Mouse (Mus musculus) midbrain, embryonic 14.5 days (tissue): ENCODE measurements around the gene Csf2rb2. TPM values are rescaled to one million over a fixed set of nuclear protein-coding genes. Genes with fewer than 3 reads are reported as not detected.
A peak's percentile ranks its signal among the peaks of the same experiment; 100 is the strongest.
"Not testable (repeated sequence)": the region's sequence is repeated elsewhere in the genome, so short reads cannot be mapped to it uniquely, and the experiment has no call there.

Experiments used
- ATAC-seq: fragments of 200-750 bp; cut with Nextera tagmentation; 2 replicates; pipeline ENCODE4 v1.8.0; 2017; ENCODE audit warnings: moderate number of reproducible peaks, moderate library complexity; ENCODE audit not compliant: low FRiP score, low TSS enrichment
- DNase-seq: peaks from one replicate; pipeline ENCODE4 v3.0.0-alpha.2; 2015
- H3K27ac ChIP-seq: fragments of 300-500 bp; sonication (generic); replicated peaks from 2 replicates; pipeline ENCODE4 v1.5.1; 2014; ENCODE audit warnings: mild to moderate bottlenecking, low read depth, low read length, moderate library complexity
- H3K27me3 ChIP-seq: fragments of 300-500 bp; sonication (generic); 2 replicates; pipeline ENCODE4 v1.6.1; 2014; ENCODE audit warnings: low read length, control low read depth, mixed read lengths; ENCODE audit not compliant: control insufficient read depth, insufficient read depth
- H3K36me3 ChIP-seq: fragments of 300-500 bp; sonication (generic); 2 replicates; pipeline ENCODE4 v1.6.1; 2014; ENCODE audit warnings: low read length, control low read depth; ENCODE audit not compliant: control insufficient read depth, insufficient read depth
- H3K4me1 ChIP-seq: fragments of 300-500 bp; sonication (generic); 2 replicates; pipeline ENCODE4 v1.6.1; 2014; ENCODE audit warnings: mild to moderate bottlenecking, antibody characterized with exemption, low read length, control low read depth; ENCODE audit not compliant: control insufficient read depth, insufficient read depth
- H3K4me2 ChIP-seq: fragments of 300-500 bp; sonication (generic); 2 replicates; pipeline ENCODE4 v1.6.1; 2014; ENCODE audit warnings: mild to moderate bottlenecking, low read length, moderate library complexity
- H3K4me3 ChIP-seq: fragments of 300-500 bp; sonication (generic); replicated peaks from 2 replicates; pipeline ENCODE4 v1.5.1; 2014; ENCODE audit warnings: low read depth, low read length
- H3K9ac ChIP-seq: fragments of 300-500 bp; sonication (generic); replicated peaks from 2 replicates; pipeline ENCODE4 v1.6.1; 2014; ENCODE audit warnings: mild to moderate bottlenecking, low read length, moderate library complexity
- H3K9me3 ChIP-seq: fragments of 300-500 bp; sonication (generic); 2 replicates; pipeline ENCODE4 v1.6.1; 2016; ENCODE audit warnings: low read length, control low read depth, mixed read lengths; ENCODE audit not compliant: control insufficient read depth
- WGBS: fragments of 180-500 bp; shearing (Covaris S2); extraction: QIAGEN DNeasy Blood & Tissue Kit; methylation state at CpG from one replicate; pipeline ENCODE4 v1.1.7; 2014; 5-methylcytosine and 5-hydroxymethylcytosine counted together
- polyA plus RNA-seq: library from polyadenylated mRNA; unstranded; fragments of >200 nt; fragmentation: Nextera tagmentation; extraction: Ambion mirVana; gene quantifications from 2 replicates; pipeline ENCODE4 v1.2.1, GENCODE M21; 2014

Csf2rb2 gene
- 0.47 TPM in 1 of 2 replicates, not detected in the other for polyA plus RNA-seq

GRCm38 (mm10) chr15:78305341-78305933 lies at the start of gene Csf2rb2:
Csf2rb2 (minus strand) TSS chr15:78305721.
- 87% methylated on average over 10 of the region's 10 CpGs for WGBS

DNA sequence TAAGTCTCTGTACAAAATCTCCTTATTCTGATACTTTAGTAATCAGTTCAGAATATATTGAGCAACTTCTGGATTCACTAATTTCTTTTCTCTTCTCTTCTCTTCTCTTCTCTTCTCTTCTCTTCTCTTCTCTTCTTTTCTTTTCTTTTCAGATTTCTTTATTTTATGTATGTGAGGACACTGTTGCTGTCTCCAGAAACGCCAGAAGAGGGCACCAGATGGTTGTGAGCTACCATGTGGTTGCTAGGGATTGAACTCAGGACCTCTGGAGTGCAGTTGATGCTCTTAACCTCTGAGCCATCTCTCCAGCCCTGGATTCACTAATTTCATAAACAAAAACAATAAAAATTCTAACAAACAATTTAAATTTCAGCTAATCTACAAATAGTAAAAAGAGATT lies 49.4 kb upstream of the Csf2rb2 start:
- Histone ChIP-seq H3K9ac (no peak overlapping the region), H3K4me3 (no peak overlapping the region), H3K9me3 (no peaks in the 10 kb centered on the region), H3K27me3 (no peaks in the 10 kb centered on the region), H3K36me3 (no peaks in the 10 kb centered on the region), H3K4me2 (no peak overlapping the region), H3K4me1 (no peaks in the 10 kb centered on the region), H3K27ac (no peak overlapping the region)
- 2% methylated on average over 1 of the region's 1 CpGs for WGBS
- DNase-seq (peak; percentile 64), ATAC-seq (no peak)

More at GRCm38 (mm10) chr15:78305341-78305933, at the start of gene Csf2rb2:
- no peak within 1 kb of the TSS for H3K4me3 ChIP-seq
- no peaks in the 10 kb centered on the region for H3K9me3 ChIP-seq
- no peak within 1 kb of the TSS for H3K4me2 ChIP-seq
- ATAC-seq (no peak), DNase-seq (no peak)
- H3K9ac ChIP-seq = no peak within 1 kb of the TSS
- no peaks in the 10 kb centered on the region for H3K27me3 ChIP-seq
- H3K36me3 ChIP-seq = no peaks in the 10 kb centered on the region
- H3K27ac ChIP-seq = no peak within 1 kb of the TSS
- H3K4me1 ChIP-seq = no peaks in the 10 kb centered on the region

DNA sequence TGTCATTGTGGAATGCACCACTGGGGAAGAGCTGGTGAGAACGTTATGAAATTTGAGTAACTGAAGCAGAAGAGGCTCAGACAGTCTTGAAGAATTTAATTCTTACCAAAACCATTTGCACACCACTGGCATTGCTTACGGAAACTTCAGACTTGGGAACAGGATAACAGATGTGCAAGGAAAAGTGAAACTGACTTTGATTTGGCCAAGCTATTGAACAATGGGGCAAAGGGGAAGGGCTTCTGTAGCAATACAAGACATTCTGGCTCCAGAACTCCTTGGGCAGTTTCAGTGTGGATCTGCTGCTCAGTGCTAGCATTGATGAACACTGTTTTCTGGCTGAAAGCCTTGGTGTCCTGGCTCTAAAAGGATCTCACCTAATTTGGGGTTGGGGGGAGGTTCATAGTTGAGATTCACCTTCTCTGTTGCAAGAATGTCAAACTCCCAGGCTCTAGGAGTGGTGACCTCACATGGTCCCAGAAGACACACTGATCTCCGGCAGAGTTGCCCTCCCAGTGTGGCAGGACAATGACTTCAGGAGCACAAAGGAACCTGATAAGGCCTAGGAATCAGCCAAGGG lies 46.2 kb upstream of the Csf2rb2 start:
- no peak overlapping the region for H3K4me3 ChIP-seq
- ATAC-seq = no peak
- no peaks in the 10 kb centered on the region for H3K27me3 ChIP-seq
- no peaks in the 10 kb centered on the region for H3K4me1 ChIP-seq
- WGBS = 58% methylated on average over 3 of the region's 3 CpGs
- H3K36me3 ChIP-seq = no peaks in the 10 kb centered on the region
- no peaks in the 10 kb centered on the region for H3K9me3 ChIP-seq
- no peak overlapping the region for H3K4me2 ChIP-seq
- no peak for DNase-seq
- no peak overlapping the region for H3K27ac ChIP-seq
- H3K9ac ChIP-seq = no peak overlapping the region

GRCm38 (mm10) chr15:78344567-78344966 lies 39.0 kb upstream of the Csf2rb2 start:
- Histone ChIP-seq H3K27me3 (no peaks in the 10 kb centered on the region), H3K4me3 (no peak overlapping the region), H3K9me3 (no peaks in the 10 kb centered on the region), H3K9ac (no peak overlapping the region), H3K4me2 (no peak overlapping the region), H3K4me1 (no peaks in the 10 kb centered on the region), H3K36me3 (no peaks in the 10 kb centered on the region), H3K27ac (no peak overlapping the region)
- no peak for ATAC-seq
- DNase-seq = no peak
- 95% methylated on average over 3 of the region's 3 CpGs for WGBS

- Histone ChIP-seq H3K9ac (no peak overlapping the region), H3K36me3 (no peaks in the 10 kb centered on the region), H3K4me2 (no peak overlapping the region), H3K4me3 (no peak overlapping the region), H3K27ac (no peak overlapping the region), H3K4me1 (no peaks in the 10 kb centered on the region), H3K9me3 (no peaks in the 10 kb centered on the region), H3K27me3 (no peaks in the 10 kb centered on the region)
- no peak for DNase-seq
- WGBS = 17% methylated on average over 1 of the region's 1 CpGs
- no peak for ATAC-seq
Measured at GRCm38 (mm10) chr15:78343683-78344082, 38.2 kb upstream of the Csf2rb2 start.

DNA sequence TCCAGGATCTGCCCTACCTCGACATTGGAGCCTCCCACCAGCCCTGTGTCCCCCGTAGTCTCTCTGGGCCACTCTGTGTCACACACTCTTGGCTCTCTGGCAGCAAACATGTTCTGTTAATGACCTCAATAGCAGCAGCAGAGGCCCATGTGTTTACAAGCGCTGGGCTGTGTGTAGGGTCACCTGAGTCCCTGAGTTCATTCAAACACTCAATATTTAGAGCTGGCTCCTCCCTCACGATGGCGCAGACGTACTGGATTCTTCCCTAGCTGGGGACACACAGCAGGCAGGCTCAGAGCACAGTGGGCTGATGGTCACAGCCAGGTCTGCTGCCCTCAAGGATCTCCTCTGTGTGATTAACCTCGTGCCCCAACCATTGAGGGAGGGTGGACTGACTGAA lies 35.4 kb upstream of the Csf2rb2 start:
- not testable (repeated sequence) for H3K9ac ChIP-seq, H3K27me3 ChIP-seq, H3K9me3 ChIP-seq, DNase-seq, H3K4me3 ChIP-seq, H3K27ac ChIP-seq, ATAC-seq, H3K4me1 ChIP-seq, H3K36me3 ChIP-seq, H3K4me2 ChIP-seq
- 83% methylated on average over 6 of the region's 7 CpGs for WGBS

GRCm38 (mm10) chr15:78339627-78340423 lies 34.3 kb upstream of the Csf2rb2 start:
- H3K9ac ChIP-seq, H3K4me3 ChIP-seq, H3K4me1 ChIP-seq, H3K4me2 ChIP-seq, H3K9me3 ChIP-seq, ATAC-seq, H3K36me3 ChIP-seq, H3K27me3 ChIP-seq, H3K27ac ChIP-seq: not testable (repeated sequence)
- DNase-seq = peak; percentile 62
- 36% methylated on average over 7 of the region's 7 CpGs for WGBS

GRCm38 (mm10) chr15:78334380-78334779 lies 28.9 kb upstream of the Csf2rb2 start:
- H3K4me3 ChIP-seq = no peak overlapping the region
- H3K27ac ChIP-seq = no peak overlapping the region
- H3K9ac ChIP-seq = no peak overlapping the region
- no peaks in the 10 kb centered on the region for H3K27me3 ChIP-seq
- no peaks in the 10 kb centered on the region for H3K9me3 ChIP-seq
- WGBS = 88% methylated on average over 3 of the region's 3 CpGs
- DNase-seq = no peak
- no peaks in the 10 kb centered on the region for H3K36me3 ChIP-seq
- ATAC-seq = no peak
- no peak overlapping the region for H3K4me2 ChIP-seq
- H3K4me1 ChIP-seq = no peaks in the 10 kb centered on the region
